Mouse (Mus musculus): ENCODE data around the gene Tmem274.

DNA sequence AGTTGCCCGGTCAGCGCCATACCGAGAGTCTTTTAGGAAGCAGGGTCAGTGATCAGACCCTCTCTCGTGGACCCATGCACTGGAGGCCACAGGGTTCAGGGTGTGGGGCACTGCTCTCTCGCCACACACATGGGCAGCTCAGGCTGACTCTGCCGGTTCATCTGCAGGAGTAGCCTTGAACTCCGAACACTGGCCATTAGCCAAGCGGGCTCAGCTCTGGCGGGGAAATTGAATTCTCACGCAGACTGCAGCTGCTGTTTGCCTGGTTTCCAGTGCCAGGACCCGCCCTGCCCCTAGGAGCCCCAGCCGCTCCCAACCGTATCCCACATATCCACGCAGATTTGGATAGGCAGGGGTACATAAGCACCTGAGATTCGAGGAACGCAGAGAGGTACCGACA, 22.9 kb upstream of the Tmem274 start:
- TF ChIP-seq CTCF (IDR thresholded peaks at IDR 0.05; ENCODE audit: low read depth, low read length) (no peak), TAL1 (conservative IDR thresholded peaks at IDR 0.05; ENCODE audit: low read depth, low read length) (no peak), POLR2AphosphoS5 (IDR thresholded peaks at IDR 0.05; ENCODE audit: insufficient replicate concordance, low read depth, low read length) (no peak), GATA1 (IDR thresholded peaks at IDR 0.05; ENCODE audit: borderline replicate concordance, low read length) (no peak), GATA2 (IDR thresholded peaks at IDR 0.05; ENCODE audit: borderline replicate concordance, low read depth, low read length) (no peak)
